Mouse (Mus musculus) olfactory bulb, adult 2 months (tissue): ENCODE measurements around the gene Galntl6. TPM values are rescaled to one million over a fixed set of nuclear protein-coding genes. Genes with fewer than 3 reads are reported as not detected.

ENCODE experiments used
- H3K27ac ChIP-seq: fragments of 200-500 bp; 2 replicates; pipeline ENCODE4 v1.5.1; 2012; ENCODE audit warnings: low read depth, low read length; ENCODE audit not compliant: insufficient read depth
- H3K4me1 ChIP-seq: fragments of 200-500 bp; 2 replicates; pipeline ENCODE4 v1.6.1; 2012; ENCODE audit warnings: low read length; ENCODE audit not compliant: control insufficient read depth, insufficient read depth
- H3K4me3 ChIP-seq: fragments of 200-500 bp; 2 replicates; pipeline ENCODE4 v1.5.1; 2012; ENCODE audit warnings: mild to moderate bottlenecking, low read depth, low read length, moderate library complexity; ENCODE audit not compliant: insufficient read depth
- CTCF ChIP-seq: fragments of 200-500 bp; IDR thresholded peaks from 2 replicates; pipeline ENCODE4 v1.5.1; 2012; ENCODE audit warnings: low read depth, mild to moderate bottlenecking, low read length, moderate library complexity; ENCODE audit not compliant: insufficient read depth
- POLR2A ChIP-seq: fragments of 200-500 bp; IDR thresholded peaks from 2 replicates; pipeline ENCODE4 v1.6.1; 2012; ENCODE audit warnings: mild to moderate bottlenecking, low read depth, low read length, moderate library complexity; ENCODE audit not compliant: insufficient read depth
- WGBS: fragments of 180-500 bp; shearing (Covaris S2); methylation state at CpG from one replicate; pipeline ENCODE4 v1.1.7; 2018; 5-methylcytosine and 5-hydroxymethylcytosine counted together
- polyA plus RNA-seq: library from polyadenylated mRNA; stranded (reverse); fragments of >200 nt; gene quantifications from 2 replicates; pipeline ENCODE4 v1.2.4, GENCODE M21; 2012; ENCODE audit warnings: low replicate concordance; ENCODE audit not compliant: missing spikeins, insufficient read depth, insufficient read length

Gene Galntl6
- polyA plus RNA-seq, 1 experiment: not detected

GRCm38 (mm10) chr8:58677847-58678450 is 234.5 kb downstream of the Galntl6 start:
- WGBS: 46% methylated on average over 6 of the region's 6 CpGs
- TF ChIP-seq POLR2A (no peak), CTCF (no peak)
- Histone ChIP-seq H3K27ac (no peak overlapping the region), H3K4me3 (no peak overlapping the region), H3K4me1 (no peaks in the 10 kb centered on the region)

DNA sequence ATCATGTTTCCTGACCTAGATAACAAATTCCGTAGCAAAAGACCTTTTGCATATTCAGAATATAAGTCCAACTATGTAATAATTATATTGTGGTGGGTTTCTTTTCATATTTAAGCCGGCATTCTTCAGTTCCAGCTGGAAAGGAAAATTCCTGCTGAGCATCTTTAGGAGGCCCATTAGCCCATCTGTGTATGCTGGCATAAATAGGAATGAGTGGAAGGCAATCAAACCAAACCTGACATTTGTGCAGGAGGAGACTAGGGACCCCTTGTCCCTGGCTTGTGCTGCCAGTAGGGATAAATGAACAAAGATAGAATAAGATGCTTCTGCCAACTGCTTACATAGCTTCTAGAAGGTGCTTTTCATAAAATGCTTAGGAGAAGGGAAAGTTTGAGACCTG is 243.4 kb downstream of the Galntl6 start:
- Histone ChIP-seq H3K4me3 (no peak overlapping the region), H3K27ac (no peak overlapping the region), H3K4me1 (no peaks in the 10 kb centered on the region)
- WGBS: 68% methylated on average over 2 of the region's 2 CpGs
- TF ChIP-seq CTCF: no peak
- no peak for TF ChIP-seq POLR2A

- TF ChIP-seq POLR2A: no peak
- TF ChIP-seq CTCF: no peak
- H3K27ac ChIP-seq: no peak overlapping the region
- H3K4me1 ChIP-seq: no peaks in the 10 kb centered on the region
- H3K4me3 ChIP-seq: no peak overlapping the region
These were observed 252.4 kb downstream of the Galntl6 start for GRCm38 (mm10) chr8:58660019-58660418.

DNA sequence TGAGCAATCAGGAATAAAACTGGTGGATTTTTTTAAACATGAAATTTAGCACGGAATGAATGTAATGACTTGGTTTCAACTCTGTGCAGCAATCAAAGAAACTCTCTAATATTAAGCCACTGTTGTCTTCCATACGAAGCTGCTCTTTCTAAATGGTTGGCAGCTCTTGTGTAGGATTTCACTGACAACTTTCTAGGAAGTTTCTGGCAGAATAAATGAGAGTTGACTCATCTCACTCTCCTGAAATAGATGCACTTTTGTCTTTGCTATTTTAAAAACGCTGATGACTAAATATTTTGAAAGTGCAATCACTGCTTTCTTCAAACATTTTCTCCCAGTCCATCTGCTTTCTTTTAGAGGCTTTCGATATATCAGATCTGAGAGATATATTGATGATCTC is 256.8 kb downstream of the Galntl6 start:
- Histone ChIP-seq H3K4me1 (no peaks in the 10 kb centered on the region), H3K4me3 (no peak overlapping the region), H3K27ac (no peak overlapping the region)
- TF ChIP-seq CTCF: no peak
- TF ChIP-seq POLR2A: no peak
- WGBS: 53% methylated on average over 4 of the region's 4 CpGs

GRCm38 (mm10) chr8:58606451-58606850 is 306.0 kb downstream of the Galntl6 start:
- TF ChIP-seq POLR2A: no peak
- no peak for TF ChIP-seq CTCF
- Histone ChIP-seq H3K27ac (no peak overlapping the region), H3K4me1 (no peaks in the 10 kb centered on the region), H3K4me3 (no peak overlapping the region)
- WGBS: 82% methylated on average over 4 of the region's 4 CpGs

DNA sequence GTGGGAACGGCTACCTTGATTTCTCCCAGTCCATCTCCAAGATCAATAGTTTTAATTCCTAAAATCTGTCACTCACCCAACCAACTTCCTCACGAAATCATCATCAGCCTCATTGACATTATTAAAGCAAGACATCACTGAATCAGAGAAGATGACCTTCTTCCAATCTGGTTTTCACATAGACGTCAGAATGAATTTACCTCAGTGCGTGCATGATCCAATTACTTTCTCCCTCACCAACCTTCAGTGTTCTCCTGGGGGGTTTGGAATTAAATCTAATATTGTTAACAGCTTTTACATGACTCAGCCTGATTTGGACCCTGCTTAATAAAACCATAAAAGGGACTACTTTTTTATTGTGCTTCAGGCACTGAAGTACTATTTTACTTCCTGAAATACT is 307.7 kb downstream of the Galntl6 start:
- H3K27ac ChIP-seq: no peak overlapping the region
- no peaks in the 10 kb centered on the region for H3K4me1 ChIP-seq
- TF ChIP-seq POLR2A (no peak), CTCF (no peak)
- H3K4me3 ChIP-seq: no peak overlapping the region
- WGBS: 89% methylated on average over 4 of the region's 4 CpGs

GRCm38 (mm10) chr8:58597834-58598233 is 314.6 kb downstream of the Galntl6 start:
- no peak for TF ChIP-seq POLR2A
- TF ChIP-seq CTCF: no peak
- 82% methylated on average over 6 of the region's 6 CpGs for WGBS
- no peak overlapping the region for H3K4me3 ChIP-seq
- no peak overlapping the region for H3K27ac ChIP-seq
- no peaks in the 10 kb centered on the region for H3K4me1 ChIP-seq

- 17% methylated on average over 1 of the region's 1 CpGs for WGBS
These were observed 337.1 kb downstream of the Galntl6 start for GRCm38 (mm10) chr8:58575346-58575745.

DNA sequence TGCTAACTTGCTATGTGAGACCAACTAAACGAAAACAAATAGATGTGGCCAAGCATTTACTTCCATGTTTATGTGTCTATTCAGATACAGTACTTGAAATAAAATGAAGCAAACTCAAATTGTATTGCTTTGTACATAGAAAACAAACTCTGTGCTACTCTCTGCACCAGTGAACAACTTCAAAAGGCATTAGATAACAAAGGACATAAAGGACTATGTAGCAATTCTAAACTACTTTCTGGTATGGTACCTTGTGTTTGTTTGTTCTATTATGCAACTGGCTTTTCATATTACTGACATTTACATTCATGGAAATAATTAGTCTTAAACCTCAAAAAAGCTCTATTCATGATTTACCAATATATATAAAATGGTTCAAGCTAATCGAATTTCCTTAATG is 344.4 kb downstream of the Galntl6 start:
- H3K4me3 ChIP-seq: no peak overlapping the region
- H3K4me1 ChIP-seq: no peaks in the 10 kb centered on the region
- 53% methylated on average over 2 of the region's 2 CpGs for WGBS
- TF ChIP-seq POLR2A (no peak), CTCF (no peak)
- H3K27ac ChIP-seq: no peak overlapping the region

More at GRCm38 (mm10) chr8:58575346-58575745, 337.1 kb downstream of the Galntl6 start:
- Histone ChIP-seq H3K4me3 (no peak overlapping the region), H3K27ac (no peak overlapping the region), H3K4me1 (no peaks in the 10 kb centered on the region)
- TF ChIP-seq POLR2A: no peak

- Histone ChIP-seq H3K4me1 (no peaks in the 10 kb centered on the region), H3K4me3 (no peak overlapping the region), H3K27ac (no peak overlapping the region)
- 59% methylated on average over 2 of the region's 2 CpGs for WGBS
- TF ChIP-seq CTCF (no peak), POLR2A (no peak)
These were observed 346.3 kb downstream of the Galntl6 start for GRCm38 (mm10) chr8:58566115-58566514.
